Mouse (Mus musculus) frontal cortex, postnatal 10 days (tissue): Measurements from ENCODE around the gene Gm17469.
"Not testable (repeated sequence)": the region's sequence is repeated elsewhere in the genome, so short reads cannot be mapped to it uniquely, and the experiment has no call there.

Experiments used
- DNase-seq, 2 experiments: peaks; one replicate each; pipeline ENCODE4 v3.0.0; 2022; ENCODE audit warnings: low spot score in 2 of 2, mixed read lengths in 1 of 2

The Gm17469 gene

GRCm38 (mm10) chrX:124629593-124629992 is at the start of gene Gm17469:
TSS of gene Gm17469 (plus strand) at chrX:124629893.
- DNase-seq, result not testable (repeated sequence)
